Mouse (Mus musculus) liver, embryonic 11.5 days (tissue): ENCODE measurements around the gene Ntrk3. TPM values are rescaled to one million over a fixed set of nuclear protein-coding genes. Genes with fewer than 3 reads are reported as not detected.

Experiments
- ATAC-seq: fragments of 200-750 bp; cut with Nextera tagmentation; replicated peaks from 2 replicates; pipeline ENCODE4 v1.8.0; 2017; ENCODE audit warnings: moderate number of reproducible peaks, mild to moderate bottlenecking, moderate TSS enrichment, moderate library complexity; ENCODE audit not compliant: low FRiP score
- DNase-seq: peaks from one replicate; pipeline ENCODE4 v3.0.0-alpha.2; 2017; ENCODE audit warnings: low spot score
- H3K27ac ChIP-seq: fragments of 300-500 bp; sonication (generic); 2 replicates; pipeline ENCODE4 v1.5.1; 2014; ENCODE audit warnings: mild to moderate bottlenecking, low read depth, low read length, control low read depth
- H3K27me3 ChIP-seq: fragments of 300-500 bp; sonication (generic); replicated peaks from 2 replicates; pipeline ENCODE4 v1.6.1; 2014; ENCODE audit warnings: low read length, mixed read lengths; ENCODE audit not compliant: control insufficient read depth, insufficient read depth
- H3K36me3 ChIP-seq: fragments of 300-500 bp; sonication (generic); 2 replicates; pipeline ENCODE4 v1.6.1; 2014; ENCODE audit warnings: mild to moderate bottlenecking, low read length, moderate library complexity, mixed read lengths; ENCODE audit not compliant: control insufficient read depth, insufficient read depth
- H3K4me1 ChIP-seq: fragments of 300-500 bp; sonication (generic); replicated peaks from 2 replicates; pipeline ENCODE4 v1.6.1; 2014; ENCODE audit warnings: low read length, mixed read lengths; ENCODE audit not compliant: control insufficient read depth, insufficient read depth
- H3K4me2 ChIP-seq: fragments of 300-500 bp; sonication (generic); 2 replicates; pipeline ENCODE4 v1.6.1; 2014; ENCODE audit warnings: mild to moderate bottlenecking, control low read depth, moderate library complexity
- H3K4me3 ChIP-seq: fragments of 300-500 bp; sonication (generic); 2 replicates; pipeline ENCODE4 v1.5.1; 2014; ENCODE audit warnings: low read depth, low read length, control low read depth
- H3K9ac ChIP-seq: fragments of 300-500 bp; sonication (generic); 2 replicates; pipeline ENCODE4 v1.6.1; 2014; ENCODE audit warnings: low read depth, low read length, control low read depth
- H3K9me3 ChIP-seq: fragments of 300-500 bp; sonication (generic); 2 replicates; pipeline ENCODE4 v1.6.1; 2016; ENCODE audit warnings: low read length, inconsistent platforms, mixed read lengths; ENCODE audit not compliant: control insufficient read depth
- WGBS: fragments of 180-500 bp; shearing (Covaris S2); extraction: QIAGEN DNeasy Blood & Tissue Kit; methylation state at CpG from one replicate; pipeline ENCODE4 v1.1.7; 2014; 5-methylcytosine and 5-hydroxymethylcytosine counted together
- polyA plus RNA-seq: library from polyadenylated mRNA; unstranded; fragments of >200 nt; fragmentation: Nextera tagmentation; extraction: Ambion mirVana; gene quantifications from 2 replicates; pipeline ENCODE4 v1.2.1, GENCODE M21; 2014

Gene Ntrk3
- polyA plus RNA-seq, 1 experiment from 2014 or later = 2.3 TPM

DNA sequence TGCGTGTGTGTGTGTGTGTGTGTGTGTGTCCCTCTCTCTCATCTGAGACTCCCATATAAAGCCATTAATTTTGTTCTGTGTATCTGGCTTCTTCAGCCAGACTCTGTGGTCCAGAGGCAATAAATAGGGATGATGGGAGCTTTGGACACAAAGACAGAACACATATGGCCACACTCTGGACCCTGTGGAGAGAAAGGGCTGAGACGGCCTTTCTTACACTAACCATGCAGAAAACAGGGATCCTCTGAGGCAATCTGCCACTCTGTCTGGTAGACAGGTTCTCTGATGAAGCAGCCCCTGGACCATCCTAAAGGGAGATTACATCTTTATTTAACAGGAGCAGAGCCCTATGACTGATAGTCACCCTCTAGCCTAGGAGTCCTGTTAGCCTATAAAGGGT, 253.5 kb downstream of the Ntrk3 start:
- Histone ChIP-seq H3K4me2 (no peak overlapping the region), H3K36me3 (no peaks in the 10 kb centered on the region), H3K27me3 (no peaks in the 10 kb centered on the region), H3K4me3 (no peak overlapping the region), H3K9me3 (no peaks in the 10 kb centered on the region), H3K9ac (no peak overlapping the region), H3K4me1 (no peaks in the 10 kb centered on the region), H3K27ac (no peak overlapping the region)
- no peak for DNase-seq
- no peak for ATAC-seq
- WGBS = 80% methylated on average over 2 of the region's 2 CpGs

DNA sequence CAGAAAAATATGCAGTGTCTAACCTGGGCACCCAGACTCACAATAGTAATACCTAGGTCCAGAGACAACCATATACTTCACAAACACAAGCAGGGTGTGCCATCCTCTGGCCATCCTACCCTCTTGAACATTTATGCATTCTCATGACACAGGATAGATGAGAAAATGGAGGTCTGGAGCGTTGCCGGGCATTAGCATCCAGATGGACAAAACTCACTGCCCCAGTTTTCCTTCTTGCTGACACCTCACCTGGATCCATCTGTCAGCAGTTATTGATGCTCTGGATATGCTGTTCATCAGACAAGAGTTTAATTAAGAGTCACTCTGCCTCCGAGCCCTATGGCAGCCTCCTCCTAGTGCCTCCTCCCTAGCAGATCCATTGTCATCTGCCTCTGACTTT, 254.1 kb downstream of the Ntrk3 start:
- no peaks in the 10 kb centered on the region for H3K4me1 ChIP-seq
- ATAC-seq = no peak
- DNase-seq = no peak
- H3K27ac ChIP-seq = no peak overlapping the region
- H3K36me3 ChIP-seq = no peaks in the 10 kb centered on the region
- no peaks in the 10 kb centered on the region for H3K27me3 ChIP-seq
- no peak overlapping the region for H3K4me2 ChIP-seq
- H3K9me3 ChIP-seq = no peaks in the 10 kb centered on the region
- no peak overlapping the region for H3K9ac ChIP-seq
- WGBS = 82% methylated on average over 3 of the region's 3 CpGs
- no peak overlapping the region for H3K4me3 ChIP-seq

DNA sequence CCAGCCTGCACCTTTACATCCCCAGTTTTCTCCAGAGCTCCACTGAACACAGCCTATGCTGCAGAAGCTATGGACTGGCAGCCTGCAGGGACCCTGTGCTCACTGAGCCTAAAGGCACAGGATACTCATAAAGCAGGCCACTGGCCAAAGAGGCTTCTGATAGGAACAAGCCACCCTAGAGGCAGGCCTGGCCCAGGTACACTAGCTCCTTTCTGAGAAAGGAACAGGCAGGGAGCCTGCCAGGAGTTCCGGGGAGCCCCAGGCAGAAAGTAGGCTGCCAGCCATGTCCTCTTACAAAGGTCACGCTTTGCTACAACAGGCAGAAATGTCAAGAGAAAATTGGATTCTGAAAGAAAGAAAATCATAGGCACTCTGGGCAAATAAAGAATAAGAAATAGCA, 254.8 kb downstream of the Ntrk3 start:
- Histone ChIP-seq H3K9ac (no peak overlapping the region), H3K4me3 (no peak overlapping the region), H3K27ac (no peak overlapping the region), H3K36me3 (no peaks in the 10 kb centered on the region), H3K27me3 (no peaks in the 10 kb centered on the region), H3K4me2 (no peak overlapping the region), H3K4me1 (no peaks in the 10 kb centered on the region), H3K9me3 (no peaks in the 10 kb centered on the region)
- ATAC-seq = no peak
- 81% methylated on average over 2 of the region's 2 CpGs for WGBS
- DNase-seq = no peak

DNA sequence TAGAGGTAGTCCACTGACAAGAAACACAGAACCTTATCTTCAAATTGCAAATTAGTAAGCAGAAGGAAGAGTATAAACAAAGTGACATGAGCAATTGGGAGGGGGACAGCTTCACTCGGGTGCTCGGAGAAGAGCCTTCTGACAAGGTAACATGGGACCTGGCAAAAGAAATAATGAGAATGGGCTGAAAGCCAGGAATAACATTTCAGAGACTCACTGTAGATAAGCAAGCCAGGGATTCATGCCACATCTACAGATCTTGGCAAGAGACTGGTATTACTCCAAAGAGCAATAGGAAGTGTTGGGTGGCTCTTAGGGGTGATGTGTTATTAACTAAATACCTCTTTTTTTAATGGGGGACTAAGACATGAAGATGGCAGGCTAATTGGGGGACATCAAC, 258.9 kb downstream of the Ntrk3 start:
- H3K27me3 ChIP-seq = no peaks in the 10 kb centered on the region

DNA sequence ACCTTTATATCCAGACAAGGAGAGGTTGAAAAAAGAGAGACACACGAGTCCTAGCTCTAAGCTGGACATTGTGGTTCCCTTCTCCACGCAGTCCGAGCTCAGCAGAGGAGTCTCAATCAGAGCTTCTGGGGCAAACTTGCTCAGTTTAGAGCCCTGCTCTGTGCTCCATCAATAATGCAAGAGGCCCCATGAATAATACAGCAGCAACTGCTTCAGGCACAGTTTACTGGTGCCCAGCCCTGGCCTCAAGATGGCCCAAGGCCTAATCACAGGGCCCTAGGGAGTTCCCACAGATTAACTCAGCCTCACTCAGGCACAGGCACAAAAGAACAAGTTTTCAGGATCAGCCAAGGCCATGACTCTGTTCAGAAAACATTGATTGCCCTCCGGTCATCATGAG, 266.1 kb downstream of the Ntrk3 start:
- H3K4me3 ChIP-seq = no peak overlapping the region
- ATAC-seq (no peak), DNase-seq (no peak)
- no peak overlapping the region for H3K9ac ChIP-seq
- no peaks in the 10 kb centered on the region for H3K36me3 ChIP-seq
- no peak overlapping the region for H3K27ac ChIP-seq
- H3K4me1 ChIP-seq = no peaks in the 10 kb centered on the region
- H3K9me3 ChIP-seq = no peaks in the 10 kb centered on the region
- WGBS = 80% methylated on average over 4 of the region's 4 CpGs
- H3K27me3 ChIP-seq = no peaks in the 10 kb centered on the region
- no peak overlapping the region for H3K4me2 ChIP-seq

More for the DNA sequence above, 258.9 kb downstream of the Ntrk3 start:
- WGBS = 63% methylated on average over 2 of the region's 2 CpGs
- Histone ChIP-seq H3K4me2 (no peak overlapping the region), H3K9ac (no peak overlapping the region), H3K36me3 (no peaks in the 10 kb centered on the region), H3K4me3 (no peak overlapping the region), H3K9me3 (no peaks in the 10 kb centered on the region), H3K27ac (no peak overlapping the region), H3K4me1 (no peaks in the 10 kb centered on the region)
- ATAC-seq (no peak), DNase-seq (no peak)

DNA sequence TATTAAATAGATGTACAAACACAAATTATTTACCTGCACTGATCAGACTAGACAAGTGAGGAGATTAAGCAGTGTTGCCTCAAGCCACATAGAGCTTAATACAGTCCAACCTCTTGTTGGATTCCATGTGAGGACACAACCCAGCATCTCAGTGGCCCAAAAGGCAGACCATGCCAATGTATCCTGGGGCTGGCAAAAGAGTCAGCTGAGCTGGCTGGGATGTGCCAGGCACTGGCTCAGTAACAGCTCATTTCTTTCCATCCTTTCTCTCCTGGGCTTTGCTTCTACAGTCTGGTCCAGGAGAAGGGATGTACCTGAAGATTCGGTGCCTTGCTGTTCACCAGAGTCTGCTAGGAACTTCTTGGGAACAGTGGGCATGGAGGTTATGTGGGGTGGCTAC, 266.5 kb downstream of the Ntrk3 start:
- DNase-seq (no peak), ATAC-seq (no peak)
- no peaks in the 10 kb centered on the region for H3K36me3 ChIP-seq
- no peaks in the 10 kb centered on the region for H3K27me3 ChIP-seq
- H3K27ac ChIP-seq = no peak overlapping the region
- no peaks in the 10 kb centered on the region for H3K4me1 ChIP-seq
- no peaks in the 10 kb centered on the region for H3K9me3 ChIP-seq
- WGBS = 81% methylated on average over 1 of the region's 1 CpGs
- no peak overlapping the region for H3K4me2 ChIP-seq
- no peak overlapping the region for H3K4me3 ChIP-seq
- H3K9ac ChIP-seq = no peak overlapping the region

DNA sequence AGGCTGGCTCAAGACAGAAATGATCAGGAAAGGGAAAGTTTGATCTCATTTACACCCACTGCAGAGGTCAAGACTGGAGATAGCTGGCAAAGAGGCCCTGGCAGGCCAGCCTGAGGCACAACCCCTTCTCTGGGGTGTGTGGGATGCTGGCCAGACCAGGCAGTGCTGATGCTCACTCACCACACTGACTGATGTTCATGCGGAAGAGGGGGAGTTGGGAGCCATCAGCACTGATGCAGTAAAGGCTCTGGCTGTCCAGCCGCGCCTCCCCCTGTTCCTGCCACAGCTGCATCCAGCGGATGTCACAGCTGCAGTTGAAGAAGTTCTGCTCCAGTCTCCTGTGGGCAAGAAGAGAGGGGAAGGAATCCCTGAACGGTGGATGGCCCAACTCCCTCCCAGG, 275.2 kb downstream of the Ntrk3 start:
- no peak overlapping the region for H3K4me3 ChIP-seq
- H3K36me3 ChIP-seq = no peaks in the 10 kb centered on the region
- ATAC-seq (no peak), DNase-seq (no peak)
- 51% methylated on average over 5 of the region's 5 CpGs for WGBS
- H3K9me3 ChIP-seq = no peaks in the 10 kb centered on the region
- no peak overlapping the region for H3K4me2 ChIP-seq
- no peak overlapping the region for H3K9ac ChIP-seq
- no peaks in the 10 kb centered on the region for H3K27me3 ChIP-seq
- no peak overlapping the region for H3K27ac ChIP-seq
- no peaks in the 10 kb centered on the region for H3K4me1 ChIP-seq

DNA sequence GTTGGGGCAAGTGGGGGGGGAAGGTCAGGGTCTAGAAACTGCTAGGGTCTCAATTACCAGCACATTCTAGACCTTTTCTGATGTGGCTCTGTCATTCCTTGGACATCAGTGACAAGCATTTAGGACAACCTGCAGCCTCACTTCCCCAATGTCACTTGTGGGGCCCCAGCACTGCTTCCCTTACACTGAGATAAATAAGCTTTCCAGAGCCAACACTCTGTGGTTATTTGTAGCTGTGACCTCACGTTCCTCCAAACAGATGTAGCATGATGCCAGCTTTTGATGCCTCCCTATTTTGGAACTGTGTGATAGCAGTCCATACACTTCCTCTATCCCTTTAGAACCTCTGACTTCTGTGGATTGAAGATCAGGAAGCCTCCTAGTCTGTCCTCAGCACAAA, 278.8 kb downstream of the Ntrk3 start:
- Histone ChIP-seq H3K4me2 (no peak overlapping the region), H3K9ac (no peak overlapping the region), H3K9me3 (no peaks in the 10 kb centered on the region), H3K4me1 (no peaks in the 10 kb centered on the region), H3K27me3 (no peaks in the 10 kb centered on the region), H3K27ac (no peak overlapping the region), H3K36me3 (no peaks in the 10 kb centered on the region), H3K4me3 (no peak overlapping the region)
- DNase-seq = no peak
- WGBS = 61% methylated on average over 1 of the region's 1 CpGs
- no peak for ATAC-seq

DNA sequence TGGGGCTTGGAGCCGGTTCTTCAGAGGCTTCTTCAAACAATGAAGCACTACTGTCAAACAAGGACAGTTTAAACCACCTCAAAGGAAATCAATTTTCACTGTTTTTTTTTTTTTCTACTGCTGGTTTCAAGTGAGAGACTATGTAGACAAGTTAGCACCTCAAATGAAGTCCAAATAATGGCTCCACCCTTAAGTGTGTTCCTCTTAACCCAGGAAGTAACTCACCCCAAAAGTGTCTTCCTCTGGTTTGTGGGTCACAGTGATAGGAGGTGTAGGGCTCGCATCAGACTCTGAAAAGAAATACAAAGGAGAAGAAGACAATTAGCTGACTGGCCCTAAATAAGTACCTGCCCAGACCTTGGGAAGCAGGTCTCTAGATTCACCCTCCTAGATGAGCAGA, 286.1 kb downstream of the Ntrk3 start:
- Histone ChIP-seq H3K27ac (no peak overlapping the region), H3K27me3 (no peaks in the 10 kb centered on the region), H3K4me3 (no peak overlapping the region), H3K9me3 (no peaks in the 10 kb centered on the region), H3K9ac (no peak overlapping the region), H3K4me1 (no peaks in the 10 kb centered on the region), H3K4me2 (no peak overlapping the region), H3K36me3 (no peaks in the 10 kb centered on the region)
- DNase-seq (no peak), ATAC-seq (no peak)
- WGBS = 69% methylated on average over 2 of the region's 2 CpGs
